Mouse (Mus musculus): ENCODE data around the gene Car15.

DNA sequence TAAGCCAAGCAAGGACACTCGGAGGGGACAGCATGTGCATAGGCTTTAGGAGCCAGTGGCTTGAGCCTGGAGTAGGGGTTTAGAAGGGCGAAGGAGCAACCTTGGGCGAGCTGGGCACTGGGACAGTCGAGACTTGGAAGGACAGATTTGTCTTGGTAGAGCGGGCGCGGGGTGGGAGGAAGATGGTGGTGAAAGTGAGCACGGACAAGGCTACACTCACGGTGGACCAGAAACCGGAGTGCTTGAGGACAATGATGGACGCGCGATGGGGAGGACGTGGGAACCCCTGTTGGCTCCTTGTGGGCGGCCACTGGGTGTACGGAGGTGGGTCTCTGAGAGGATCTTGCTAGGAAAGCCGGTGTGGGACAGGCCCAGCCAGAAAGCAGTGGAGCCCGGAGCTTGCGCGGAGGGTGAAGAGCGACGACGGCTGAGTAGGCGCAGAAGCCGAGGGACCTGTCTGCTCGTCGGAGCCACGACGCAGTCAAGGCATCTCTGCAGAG, 40.3 kb downstream of the Car15 start:
- TF ChIP-seq CHD2 (IDR thresholded peaks at IDR 0.05; ENCODE audit: low read depth, low read length), result no peak
- no peak for TF ChIP-seq ZC3H11A (IDR thresholded peaks at IDR 0.05; ENCODE audit: borderline replicate concordance, low read depth, low read length)
